Mouse (Mus musculus) left cerebral cortex, adult 8-10 months (tissue): ENCODE results near the gene Trmu. TPM values are rescaled to one million over a fixed set of nuclear protein-coding genes. Genes with fewer than 3 reads are reported as not detected.
A peak's percentile ranks its signal among the peaks of the same experiment; 100 is the strongest.

Experiments used
- DNase-seq, 2 experiments: peaks; one replicate each; pipeline ENCODE4 v3.0.0; 2022; ENCODE audit warnings: low spot score in 2 of 2
- total RNA-seq, 4 experiments: library from RNA; stranded (reverse); gene quantifications; 2 replicates each; pipeline ENCODE4 v1.2.4; 2022

The Trmu gene
- total RNA-seq, 4 experiments from 2014 or later, result 26.3 to 37.9 (median 29.8) TPM

GRCm38 (mm10) chr15:85896284-85896683, 17.2 kb downstream of the Trmu start:
- DNase-seq, result peak in 1 of 2 experiments; percentile 90

- DNase-seq, result no peak
Measured at GRCm38 (mm10) chr15:85897113-85897512, 18.0 kb downstream of the Trmu start.

GRCm38 (mm10) chr15:85899396-85899795, 20.3 kb downstream of the Trmu start:
- no peak for DNase-seq

- no peak for DNase-seq
Measured at GRCm38 (mm10) chr15:85900318-85900717, 21.2 kb downstream of the Trmu start.

GRCm38 (mm10) chr15:85900801-85901200, 21.7 kb downstream of the Trmu start:
- DNase-seq, result no peak

- no peak for DNase-seq
Measured at GRCm38 (mm10) chr15:85902505-85902904, 23.4 kb downstream of the Trmu start.

GRCm38 (mm10) chr15:85903826-85904225, 24.7 kb downstream of the Trmu start:
- DNase-seq, result no peak

GRCm38 (mm10) chr15:85908660-85909491, 29.8 kb downstream of the Trmu start:
- no peak for DNase-seq

- no peak for DNase-seq
Measured at GRCm38 (mm10) chr15:85909492-85909829, 30.3 kb downstream of the Trmu start.

GRCm38 (mm10) chr15:85909931-85910330, 30.8 kb downstream of the Trmu start:
- DNase-seq, result no peak

- no peak for DNase-seq
Measured at GRCm38 (mm10) chr15:85913605-85914004, 34.5 kb downstream of the Trmu start.

GRCm38 (mm10) chr15:85919191-85919891, 40.2 kb downstream of the Trmu start:
- no peak for DNase-seq

GRCm38 (mm10) chr15:85919892-85920248, 40.8 kb downstream of the Trmu start:
- DNase-seq, result no peak

- DNase-seq, result no peak
Measured at GRCm38 (mm10) chr15:85921855-85922254, 42.7 kb downstream of the Trmu start.

- no peak for DNase-seq
Measured at GRCm38 (mm10) chr15:85928161-85928560, 49.0 kb downstream of the Trmu start.

- DNase-seq, result no peak
Measured at GRCm38 (mm10) chr15:85935627-85936049, 56.5 kb downstream of the Trmu start.

Other genes with a start within 250 kb of the Trmu start
- gene Ppara, start 144.3 kb upstream of the Trmu start, total RNA-seq, result 1 to 10 TPM; 2.8 to 3.6 (median 3.3) TPM
- 10 to 100 TPM; 19.8 to 23.5 (median 22.4) TPM for gene Cdpf1, start 67.6 kb upstream of the Trmu start, total RNA-seq
- gene Pkdrej, start 57.6 kb upstream of the Trmu start, total RNA-seq, result 1 to 10 TPM; 1.0 to 1.5 (median 1.3) TPM
- 10 to 100 TPM in 2 of 4 experiments, 1 to 10 TPM in 2; 5.8 to 13.3 (median 9.6) TPM for gene Ttc38, start 47.0 kb upstream of the Trmu start, total RNA-seq
- under 1 TPM; 0.44 to 0.95 (median 0.50) TPM for gene Gtse1, start 19.6 kb upstream of the Trmu start, total RNA-seq
- 1 to 10 TPM; 5.5 to 6.9 (median 6.2) TPM for gene Celsr1, start 154.5 kb downstream of the Trmu start, total RNA-seq
- gene Gramd4, start 178.4 kb downstream of the Trmu start, total RNA-seq, result 10 to 100 TPM; 31.1 to 39.9 (median 34.5) TPM